Mouse (Mus musculus) lung, postnatal 0 days (tissue): ENCODE data around the gene Frmd4a. TPM values are rescaled to one million over a fixed set of nuclear protein-coding genes. Genes with fewer than 3 reads are reported as not detected.
A peak's percentile ranks its signal among the peaks of the same experiment; 100 is the strongest.

Source experiments
- ATAC-seq: fragments of 200-750 bp; cut with Nextera tagmentation; 2 replicates; pipeline ENCODE4 v1.8.0; 2017; ENCODE audit warnings: moderate library complexity
- DNase-seq: peaks from one replicate; pipeline ENCODE4 v3.0.0-alpha.2; 2016; ENCODE audit warnings: low spot score
- H3K27ac ChIP-seq: fragments of 300-500 bp; sonication (generic); 2 replicates; pipeline ENCODE4 v1.5.1; 2014; ENCODE audit warnings: antibody characterized with exemption, mild to moderate bottlenecking, low read length, mixed read lengths
- H3K27me3 ChIP-seq: fragments of 300-500 bp; sonication (generic); replicated peaks from 2 replicates; pipeline ENCODE4 v1.6.1; 2014; ENCODE audit warnings: low read length, mixed read lengths; ENCODE audit not compliant: insufficient read depth
- H3K36me3 ChIP-seq: fragments of 300-500 bp; sonication (generic); 2 replicates; pipeline ENCODE4 v1.6.1; 2014; ENCODE audit warnings: low read length, mixed read lengths; ENCODE audit not compliant: insufficient read depth
- H3K4me1 ChIP-seq: fragments of 300-500 bp; sonication (generic); 2 replicates; pipeline ENCODE4 v1.6.1; 2014; ENCODE audit warnings: antibody characterized with exemption, low read depth, low read length, mixed read lengths; ENCODE audit not compliant: insufficient read depth
- H3K4me2 ChIP-seq: fragments of 300-500 bp; sonication (generic); replicated peaks from 2 replicates; pipeline ENCODE4 v1.6.1; 2014; ENCODE audit warnings: low read depth, mild to moderate bottlenecking, low read length, moderate library complexity, mixed read lengths
- H3K4me3 ChIP-seq: fragments of 300-500 bp; sonication (generic); 2 replicates; pipeline ENCODE4 v1.5.1; 2014; ENCODE audit warnings: low read depth, low read length
- H3K9ac ChIP-seq: fragments of 300-500 bp; sonication (generic); replicated peaks from 2 replicates; pipeline ENCODE4 v1.6.1; 2014; ENCODE audit warnings: low read depth, mild to moderate bottlenecking
- H3K9me3 ChIP-seq: fragments of 300-500 bp; sonication (generic); 2 replicates; pipeline ENCODE4 v1.6.1; 2016; ENCODE audit warnings: low read length, mixed read lengths
- CTCF ChIP-seq: IDR thresholded peaks from 2 replicates; pipeline ENCODE4 v1.5.1; 2016; ENCODE audit warnings: antibody characterized with exemption, mild to moderate bottlenecking
- EP300 ChIP-seq: IDR thresholded peaks from 2 replicates; pipeline ENCODE4 v1.6.1; 2016; ENCODE audit warnings: antibody characterized with exemption, mild to moderate bottlenecking, control low read depth
- WGBS: fragments of 180-500 bp; shearing (Covaris S2); extraction: QIAGEN DNeasy Blood & Tissue Kit; methylation state at CpG from one replicate; pipeline ENCODE4 v1.1.7; 2014; 5-methylcytosine and 5-hydroxymethylcytosine counted together
- polyA plus RNA-seq: library from polyadenylated mRNA; unstranded; fragments of >200 nt; fragmentation: Nextera tagmentation; extraction: Ambion mirVana; gene quantifications from 2 replicates; pipeline ENCODE4 v1.2.1, GENCODE M21; 2015

Gene Frmd4a
- polyA plus RNA-seq, 1 experiment from 2014 or later = 15.8 TPM

- WGBS = 5% methylated on average over 14 of the region's 14 CpGs
- H3K27me3 ChIP-seq = no peaks in the 10 kb centered on the region
- no peak for TF ChIP-seq CTCF
- TF ChIP-seq EP300 = no peak
- H3K4me3 ChIP-seq = peak overlapping the region; percentile 26
- peak overlapping the region; percentile 53 for H3K4me2 ChIP-seq
- 0 out of 2 replicates have a peak, but pooled peaks cover 4% of the 10 kb centered on the region for H3K4me1 ChIP-seq
- no peak overlapping the region for H3K27ac ChIP-seq
- no peak for DNase-seq
- no peak overlapping the region for H3K9ac ChIP-seq
- no peak for ATAC-seq
- H3K9me3 ChIP-seq = no peaks in the 10 kb centered on the region
- no peaks in the 10 kb centered on the region for H3K36me3 ChIP-seq
These were observed 135.1 kb downstream of the Frmd4a start for GRCm38 (mm10) chr2:4152521-4153040.

- TF ChIP-seq EP300 = no peak
- TF ChIP-seq CTCF = no peak
- no peaks in the 10 kb centered on the region for H3K27me3 ChIP-seq
- no peak overlapping the region for H3K9ac ChIP-seq
- no peaks in the 10 kb centered on the region for H3K36me3 ChIP-seq
- H3K27ac ChIP-seq = no peak overlapping the region
- 2% methylated on average over 16 of the region's 16 CpGs for WGBS
- no peaks in the 10 kb centered on the region for H3K9me3 ChIP-seq
- H3K4me2 ChIP-seq = peak overlapping the region; percentile 53
- peak; percentile 24 for DNase-seq
- 0 out of 2 replicates have a peak, but pooled peaks cover 4% of the 10 kb centered on the region for H3K4me1 ChIP-seq
- peak overlapping the region; percentile 26 for H3K4me3 ChIP-seq
- ATAC-seq = no peak
These were observed 135.7 kb downstream of the Frmd4a start for GRCm38 (mm10) chr2:4153131-4153631.

- 68% methylated on average over 5 of the region's 5 CpGs for WGBS
- TF ChIP-seq EP300 (no peak), CTCF (no peak)
- no peak overlapping the region for H3K27ac ChIP-seq
These were observed 136.6 kb downstream of the Frmd4a start for GRCm38 (mm10) chr2:4154036-4154653.

GRCm38 (mm10) chr2:4154654-4155047 is 137.1 kb downstream of the Frmd4a start:
- TF ChIP-seq EP300 (no peak), CTCF (no peak)
- 0 out of 2 replicates have a peak, but pooled peaks cover 4% of the 10 kb centered on the region for H3K4me1 ChIP-seq
- no peak overlapping the region for H3K4me2 ChIP-seq
- H3K4me3 ChIP-seq = no peak overlapping the region
- no peaks in the 10 kb centered on the region for H3K27me3 ChIP-seq
- no peak for ATAC-seq
- H3K9me3 ChIP-seq = no peaks in the 10 kb centered on the region
- WGBS = 91% methylated on average over 4 of the region's 4 CpGs
- no peak for DNase-seq
- no peak overlapping the region for H3K27ac ChIP-seq
- no peaks in the 10 kb centered on the region for H3K36me3 ChIP-seq
- H3K9ac ChIP-seq = no peak overlapping the region

More at GRCm38 (mm10) chr2:4154036-4154653, 136.6 kb downstream of the Frmd4a start:
- Histone ChIP-seq H3K4me1 (0 out of 2 replicates have a peak, but pooled peaks cover 4% of the 10 kb centered on the region), H3K4me3 (no peak overlapping the region), H3K9ac (no peak overlapping the region), H3K36me3 (no peaks in the 10 kb centered on the region), H3K27me3 (no peaks in the 10 kb centered on the region), H3K9me3 (no peaks in the 10 kb centered on the region), H3K4me2 (no peak overlapping the region)
- ATAC-seq (no peak), DNase-seq (no peak)

GRCm38 (mm10) chr2:4155406-4155805 is 137.9 kb downstream of the Frmd4a start:
- H3K9me3 ChIP-seq = no peaks in the 10 kb centered on the region
- TF ChIP-seq CTCF = no peak
- TF ChIP-seq EP300 = no peak
- H3K27me3 ChIP-seq = no peaks in the 10 kb centered on the region
- ATAC-seq (no peak), DNase-seq (no peak)
- H3K9ac ChIP-seq = no peak overlapping the region
- H3K36me3 ChIP-seq = no peaks in the 10 kb centered on the region
- no peak overlapping the region for H3K27ac ChIP-seq
- H3K4me2 ChIP-seq = no peak overlapping the region
- no peak overlapping the region for H3K4me3 ChIP-seq
- 0 out of 2 replicates have a peak, but pooled peaks cover 4% of the 10 kb centered on the region for H3K4me1 ChIP-seq

GRCm38 (mm10) chr2:4156511-4156910 is 139.0 kb downstream of the Frmd4a start:
- Histone ChIP-seq H3K4me1 (0 out of 2 replicates have a peak, but pooled peaks cover 4% of the 10 kb centered on the region), H3K4me2 (no peak overlapping the region), H3K27me3 (no peaks in the 10 kb centered on the region), H3K4me3 (no peak overlapping the region), H3K36me3 (no peaks in the 10 kb centered on the region), H3K9me3 (no peaks in the 10 kb centered on the region), H3K27ac (no peak overlapping the region), H3K9ac (no peak overlapping the region)
- no peak for ATAC-seq
- no peak for TF ChIP-seq EP300
- TF ChIP-seq CTCF = no peak
- peak; percentile 36 for DNase-seq
